Mouse (Mus musculus) left cerebral cortex, postnatal 25 days (tissue): ENCODE data around the gene Tgfa. TPM values are rescaled to one million over a fixed set of nuclear protein-coding genes. Genes with fewer than 3 reads are reported as not detected.

Experiments used
- DNase-seq, 2 experiments: peaks; one replicate each; pipeline ENCODE4 v3.0.0; 2022; ENCODE audit warnings: low spot score in 2 of 2, mixed read lengths in 1 of 2
- intact Hi-C: fragments of 180-260 bp; cut with DNase I; formaldehyde crosslinking; loops from one replicate; pipeline ENCODE4 v1.15.1; 2025
- total RNA-seq, 2 experiments: library from RNA; stranded (reverse); gene quantifications; 2 replicates each; pipeline ENCODE4 v1.2.3; 2021

The Tgfa gene
- total RNA-seq = 10 to 100 TPM; 13.8 to 22.5 TPM

DNA sequence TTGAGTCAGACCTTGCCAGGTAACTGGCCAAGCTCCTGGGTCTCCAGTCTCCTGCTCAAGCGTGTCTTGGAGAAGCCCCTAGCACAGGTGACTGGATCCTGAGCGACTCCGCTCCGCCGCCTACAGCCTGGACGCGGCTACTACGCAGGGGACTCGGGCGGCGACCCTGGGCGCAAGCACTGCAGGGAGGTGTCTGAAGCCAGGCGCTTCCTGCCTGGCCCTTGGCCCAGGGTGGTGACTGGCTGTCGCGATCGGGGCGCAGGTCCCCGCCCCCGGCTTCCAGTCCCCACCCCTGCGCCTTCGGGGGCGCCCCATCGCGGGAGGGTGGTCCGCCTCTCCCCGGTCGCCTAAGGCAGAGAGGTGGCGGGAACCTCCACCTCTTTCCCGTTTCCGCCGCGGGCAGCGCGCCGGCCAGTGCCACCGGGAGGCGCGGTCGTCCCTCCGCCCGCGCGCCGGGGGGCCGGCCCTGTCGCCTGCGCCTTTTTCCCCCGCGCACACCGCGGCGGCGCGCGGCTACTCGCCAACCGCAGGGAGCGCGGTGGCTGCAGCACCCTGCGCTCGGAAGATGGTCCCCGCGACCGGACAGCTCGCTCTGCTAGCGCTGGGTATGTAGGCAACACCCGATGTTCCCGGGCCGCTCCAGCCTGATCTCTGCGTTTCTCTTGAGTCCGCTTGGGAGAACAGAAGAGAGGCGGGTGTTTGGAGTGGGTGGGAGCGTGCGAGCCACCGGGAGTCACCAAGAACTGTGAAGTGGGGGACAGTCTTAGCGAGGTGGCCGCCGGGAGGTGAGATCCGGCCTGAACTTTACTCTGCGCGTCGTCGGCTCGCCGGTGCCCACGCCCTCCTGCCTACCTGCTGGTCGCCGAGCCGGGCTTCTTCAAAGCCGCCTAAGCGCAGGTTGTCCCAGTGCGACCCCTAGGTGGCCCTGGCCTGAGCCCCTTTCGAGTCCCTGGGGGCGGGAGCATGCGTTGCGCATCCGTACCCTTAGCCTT is at the start of gene Tgfa:
Gene Tgfa (plus strand): TSS at position 283 of the 992 bp plus-strand sequence.
- DNase-seq = peak; percentile 52 to 63
- intact Hi-C loops = loop anchor here (5.0 kb wide), 5 partner anchors 52 to 152 kb away; no protein-coding TSS in a partner anchor

DNA sequence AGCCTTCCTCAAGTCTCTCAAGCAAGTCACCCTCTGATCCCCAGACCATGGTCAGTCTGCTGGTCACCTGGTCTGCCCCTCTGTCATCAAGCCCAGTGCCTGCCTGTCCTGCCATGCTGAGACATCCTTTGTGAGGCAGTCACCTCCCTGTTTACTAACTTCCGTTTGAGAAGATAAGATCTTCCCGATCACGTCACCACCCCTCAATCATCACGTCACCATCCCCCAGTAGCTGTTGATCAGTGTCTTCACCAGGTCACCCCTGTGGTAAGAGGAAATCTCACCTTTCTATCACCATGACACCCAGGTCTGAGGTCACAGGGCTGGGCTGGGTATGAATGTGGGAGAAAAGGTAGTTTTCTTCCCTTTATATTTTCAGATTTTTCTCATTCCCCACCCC is 46.5 kb upstream of the Tgfa start:
- DNase-seq = no peak
- intact Hi-C loops = no loop called here

- no peak for DNase-seq
- intact Hi-C loops = no loop called here
Measured at GRCm38 (mm10) chr6:86149001-86149400, 46.0 kb upstream of the Tgfa start.

DNA sequence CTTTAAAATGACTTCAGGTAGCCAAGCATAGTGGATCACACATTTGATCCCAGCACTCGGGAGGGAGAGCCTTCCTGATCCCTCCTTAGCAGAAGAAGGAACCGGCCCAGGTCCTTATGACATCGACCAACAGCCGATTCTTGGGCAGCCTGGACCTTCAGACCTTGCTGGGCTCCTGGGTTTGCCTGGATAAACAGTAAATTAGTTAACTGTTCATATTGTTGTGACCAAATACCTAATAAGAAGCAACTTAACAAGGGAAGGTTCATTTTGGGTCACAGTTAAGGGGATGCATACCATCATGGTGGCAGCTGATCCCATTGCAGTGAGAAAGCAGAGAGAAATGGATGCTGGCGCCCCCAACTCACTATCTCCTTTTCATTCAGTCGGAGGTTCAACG is 42.3 kb upstream of the Tgfa start:
- no peak for DNase-seq
- intact Hi-C loops = no loop called here

- intact Hi-C loops = no loop called here
- DNase-seq = no peak
Measured at GRCm38 (mm10) chr6:86153436-86153990, 41.5 kb upstream of the Tgfa start.

DNA sequence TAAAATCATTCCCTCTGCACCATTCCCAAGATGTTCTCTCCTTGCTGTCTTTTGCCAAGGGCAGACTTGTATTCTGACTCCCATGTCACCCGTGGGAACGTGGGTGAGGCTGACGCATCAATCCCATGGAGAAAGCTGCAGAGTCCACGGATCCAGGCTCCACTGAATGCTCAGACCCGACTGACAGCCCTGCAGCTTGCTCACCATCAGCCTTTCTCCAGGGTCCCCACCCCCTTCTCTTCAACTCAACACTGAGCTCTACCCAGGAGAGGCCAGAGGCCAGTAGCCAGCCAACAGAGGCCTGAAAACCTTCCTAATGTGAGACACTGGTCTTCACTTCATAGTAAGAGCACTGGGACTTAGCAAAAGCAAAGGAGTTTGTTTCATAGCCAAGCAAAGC is 41.0 kb upstream of the Tgfa start:
- intact Hi-C loops = no loop called here
- no peak for DNase-seq

- DNase-seq = no peak
- intact Hi-C loops = no loop called here
Measured at GRCm38 (mm10) chr6:86154481-86154880, 40.5 kb upstream of the Tgfa start.

GRCm38 (mm10) chr6:86157253-86158234 is 37.5 kb upstream of the Tgfa start:
- intact Hi-C loops = no loop called here
- no peak for DNase-seq

DNA sequence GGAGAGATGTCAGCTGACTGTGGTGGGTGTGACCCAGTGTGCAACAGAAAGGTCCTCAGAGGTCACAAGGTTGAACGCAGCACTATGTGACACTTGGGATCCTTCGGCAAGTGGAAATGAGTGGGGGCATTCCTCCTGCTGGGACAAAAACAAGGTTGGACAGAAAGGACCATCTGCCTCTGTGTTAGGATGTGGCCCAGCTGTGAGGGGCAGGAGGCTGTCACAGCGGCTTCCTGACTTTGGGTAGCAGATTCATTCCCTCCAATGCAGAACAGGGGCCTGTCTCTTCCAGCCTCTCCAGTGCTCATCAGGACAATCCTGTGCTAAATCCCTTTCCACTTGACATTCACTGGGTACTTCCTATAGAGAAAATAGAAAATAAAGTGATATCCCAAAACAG is 34.1 kb upstream of the Tgfa start:
- no peak for DNase-seq
- intact Hi-C loops = no loop called here

GRCm38 (mm10) chr6:86161586-86161985 is 33.4 kb upstream of the Tgfa start:
- intact Hi-C loops = no loop called here
- DNase-seq = no peak

DNA sequence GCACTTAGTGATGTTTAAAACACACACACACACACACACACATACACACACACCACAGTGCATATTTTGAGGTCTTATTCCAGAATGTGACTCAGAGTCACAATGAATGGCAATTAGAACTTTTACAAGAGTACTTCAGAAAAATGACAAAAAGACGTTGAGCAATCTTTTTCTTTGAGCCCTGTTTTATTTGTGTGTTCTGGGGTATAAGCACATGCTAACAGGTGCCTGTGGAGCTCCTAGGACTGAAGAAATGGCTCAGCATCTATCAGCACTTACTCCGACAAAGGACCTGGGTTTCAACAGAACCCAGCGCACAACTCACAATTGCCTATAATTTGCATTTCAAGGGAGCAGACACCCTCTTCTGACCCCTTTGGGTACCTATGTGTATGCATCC is 31.0 kb upstream of the Tgfa start:
- DNase-seq = no peak
- intact Hi-C loops = no loop called here

- no peak for DNase-seq
- intact Hi-C loops = no loop called here
Measured at GRCm38 (mm10) chr6:86166426-86166825, 28.6 kb upstream of the Tgfa start.

DNA sequence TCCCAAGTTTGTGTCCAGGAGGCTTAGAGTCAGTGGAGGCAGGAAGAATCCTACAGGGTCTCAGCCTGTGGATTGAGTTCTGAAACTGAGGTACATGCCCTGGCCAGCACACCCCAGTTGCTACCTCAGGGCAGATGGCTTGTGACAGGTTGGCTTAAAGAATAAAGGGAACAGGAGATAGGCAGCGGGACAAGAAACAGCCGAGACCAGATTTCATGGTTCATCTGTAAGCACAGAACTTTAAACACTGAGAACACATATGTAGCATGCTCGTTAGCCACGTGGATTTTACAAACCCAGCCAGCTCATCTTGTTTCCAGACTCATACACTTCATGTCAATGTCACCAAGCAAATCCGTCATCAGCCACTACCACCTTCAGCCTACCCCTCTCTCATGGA is 27.2 kb upstream of the Tgfa start:
- no peak for DNase-seq
- intact Hi-C loops = no loop called here

DNA sequence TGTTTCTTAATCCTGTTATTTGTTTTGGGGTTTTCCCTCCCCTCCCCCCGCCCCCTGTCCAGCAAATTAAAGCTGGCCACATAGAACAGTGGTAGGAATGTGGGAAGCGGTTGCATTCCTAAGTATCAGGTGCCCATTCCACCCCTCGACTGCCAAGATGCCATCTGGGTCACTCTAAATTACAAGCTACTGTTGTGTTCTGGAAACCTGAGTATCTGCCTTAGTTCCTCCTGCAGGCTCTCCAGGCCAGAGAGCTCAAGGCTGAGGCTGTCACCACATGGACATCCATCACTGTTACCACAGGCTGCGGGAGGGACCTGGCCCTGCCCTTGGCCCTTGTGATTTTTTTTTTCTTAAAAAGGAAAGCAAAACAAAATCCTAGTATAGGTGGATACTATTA is 25.9 kb upstream of the Tgfa start:
- intact Hi-C loops = no loop called here

DNA sequence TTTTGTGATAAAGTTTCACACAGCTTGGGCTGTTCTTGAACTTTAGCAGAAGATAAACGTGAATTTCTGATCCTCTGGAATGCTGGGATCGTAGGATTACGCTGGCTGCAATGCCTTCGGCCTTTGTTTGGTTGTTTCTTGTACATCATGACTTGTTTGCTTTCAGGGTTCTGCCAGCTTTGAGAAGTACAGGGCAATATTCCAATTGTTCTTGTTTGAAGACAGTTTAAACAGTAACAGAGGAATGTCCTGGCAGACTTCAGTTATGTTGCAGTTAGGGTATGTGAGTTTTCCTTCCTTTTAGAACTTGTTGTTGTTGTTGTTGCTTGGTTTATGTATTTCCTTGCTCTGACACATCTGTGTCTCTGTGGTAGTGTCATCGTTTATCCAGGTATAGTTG is 18.8 kb upstream of the Tgfa start:
- intact Hi-C loops = no loop called here
- no peak for DNase-seq

More for the DNA sequence above, 25.9 kb upstream of the Tgfa start:
- no peak for DNase-seq

GRCm38 (mm10) chr6:86176721-86177120 is 18.3 kb upstream of the Tgfa start:
- intact Hi-C loops = no loop called here
- DNase-seq = no peak

DNA sequence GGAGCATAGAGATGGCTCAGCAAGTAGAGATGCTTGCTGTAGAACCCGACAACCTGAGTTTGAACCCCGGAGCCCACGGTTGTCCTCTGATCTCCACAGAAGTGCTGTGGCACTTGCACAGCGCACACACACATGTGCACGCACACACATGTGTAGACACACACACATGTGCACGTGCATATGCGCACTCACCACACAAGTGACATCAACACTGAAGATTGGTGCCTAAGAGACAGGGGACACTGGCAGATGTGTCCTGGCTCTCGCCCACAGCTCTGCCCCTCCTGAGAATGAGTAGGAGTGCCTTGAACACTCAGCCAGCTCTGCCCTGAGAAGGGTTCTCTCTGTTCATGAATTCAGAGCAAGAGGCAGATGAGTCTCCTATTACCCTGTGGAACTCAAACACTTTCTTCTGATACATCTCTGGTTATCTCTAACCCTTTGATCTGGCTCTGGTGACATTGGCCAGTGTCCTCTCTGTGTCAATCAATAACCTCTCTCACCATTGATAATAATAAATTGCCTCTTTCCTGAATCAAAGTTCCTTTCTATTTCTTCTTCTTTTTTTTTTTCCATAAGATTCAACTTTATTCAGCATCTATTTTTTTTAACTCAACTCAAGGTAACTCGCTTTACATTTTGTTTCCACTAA is 17.6 kb upstream of the Tgfa start:
- intact Hi-C loops = no loop called here
- DNase-seq = no peak

- no peak for DNase-seq
- intact Hi-C loops = no loop called here
Measured at GRCm38 (mm10) chr6:86180617-86181016, 14.4 kb upstream of the Tgfa start.

GRCm38 (mm10) chr6:86182016-86182415 is 13.0 kb upstream of the Tgfa start:
- no peak for DNase-seq
- intact Hi-C loops = no loop called here
